Mouse (Mus musculus): ENCODE measurements around the gene Zfp777.

- TF ChIP-seq CTCF (conservative IDR thresholded peaks at IDR 0.05; ENCODE audit: low read length) (no peak), NANOG (IDR thresholded peaks at IDR 0.05; ENCODE audit: borderline replicate concordance, low read length) (no peak), POU5F1 (IDR thresholded peaks at IDR 0.05; ENCODE audit: borderline replicate concordance, low read length) (no peak)
These were observed 38.0 kb downstream of the Zfp777 start for GRCm38 (mm10) chr6:48010727-48011126.

Data from E14TG2a.4 (cell line).